8 mouse cellular contexts compared by ENCODE assay signal in genomic region chr2:144086183-144086847, GRCm38 (mm10). TPM values are rescaled to one million over a fixed set of nuclear protein-coding genes. Genes with fewer than 3 reads are reported as not detected.
DNase-seq lines count a peak whose midpoint lies in the region; ATAC-seq lines count a peak whose summit lies in the region.

No protein-coding gene starts in this region.

- 0 out of 2 replicates have a peak, but pooled peaks cover 3% of the 10 kb centered on the region for H3K27me3 ChIP-seq in forebrain, embryonic 10.5 days (ENCODE audit: poor library complexity, severe bottlenecking)
- no peaks in the 10 kb centered on the region for H3K27me3 ChIP-seq in forebrain, embryonic 13.5 days
- no peaks in the 10 kb centered on the region for H3K27me3 ChIP-seq in embryonic facial prominence, embryonic 12.5 days
- no peaks in the 10 kb centered on the region; the same call in 1 of the 2 replicates for H3K27me3 ChIP-seq in hindbrain, embryonic 13.5 days
- H3K27me3 ChIP-seq in limb, embryonic 15.5 days = no peaks in the 10 kb centered on the region
- H3K27me3 ChIP-seq in stomach, embryonic 15.5 days (replicated peaks) = no peaks in the 10 kb centered on the region

- no peak for ATAC-seq in forebrain, embryonic 13.5 days
- ATAC-seq in embryonic facial prominence, embryonic 12.5 days (ENCODE audit: insufficient number of reproducible peaks, insufficient read depth, low FRiP score, low TSS enrichment) = no peak
- no peak for ATAC-seq in hindbrain, embryonic 13.5 days (ENCODE audit: low FRiP score)
- ATAC-seq in limb, embryonic 15.5 days (ENCODE audit: insufficient number of reproducible peaks, low FRiP score, low TSS enrichment, low read depth) = peak; percentile 49; the same call in 1 of the 2 replicates
- peak; percentile 81 for ATAC-seq in stomach, embryonic 15.5 days (ENCODE audit: insufficient read depth, low FRiP score, low read depth)
- ATAC-seq in CD4-positive, CD25-positive, alpha-beta regulatory T cell, adult 4 months = no peak

- peaks cover 22% of the 10 kb centered on the region for H3K4me1 ChIP-seq in forebrain, embryonic 10.5 days
- H3K4me1 ChIP-seq in forebrain, embryonic 13.5 days = 0 out of 2 replicates have a peak, but pooled peaks cover 12% of the 10 kb centered on the region
- peaks cover 16% of the 10 kb centered on the region for H3K4me1 ChIP-seq in embryonic facial prominence, embryonic 12.5 days
- H3K4me1 ChIP-seq in hindbrain, embryonic 13.5 days (replicated peaks) = peaks cover 13% of the 10 kb centered on the region
- peaks cover 27% of the 10 kb centered on the region for H3K4me1 ChIP-seq in limb, embryonic 15.5 days
- peaks cover 9% of the 10 kb centered on the region for H3K4me1 ChIP-seq in stomach, embryonic 15.5 days

- 29% methylated on average over 18 of the region's 18 CpGs for WGBS in forebrain, embryonic 10.5 days
- WGBS in forebrain, embryonic 13.5 days = 32% methylated on average over 18 of the region's 18 CpGs
- 24% methylated on average over 18 of the region's 18 CpGs for WGBS in embryonic facial prominence, embryonic 12.5 days
- 33% methylated on average over 18 of the region's 18 CpGs for WGBS in hindbrain, embryonic 13.5 days
- WGBS in limb, embryonic 15.5 days = 28% methylated on average over 18 of the region's 18 CpGs
- WGBS in stomach, embryonic 15.5 days = 26% methylated on average over 18 of the region's 18 CpGs

- DNase-seq in forebrain, embryonic 10.5 days (ENCODE audit: extremely low spot score, low spot score) = no peak
- no peak for DNase-seq in thymus, postnatal 25 days

- H3K27ac ChIP-seq in forebrain, embryonic 10.5 days = peak overlapping the region; percentile 82
- H3K27ac ChIP-seq in forebrain, embryonic 13.5 days = no peak overlapping the region
- H3K27ac ChIP-seq in embryonic facial prominence, embryonic 12.5 days = peak overlapping the region; percentile 37; the same call in 1 of the 2 replicates
- 0 out of 2 replicates have a peak overlapping the region, but pooled peaks have one; percentile 23 for H3K27ac ChIP-seq in hindbrain, embryonic 13.5 days
- peak overlapping the region; percentile 59 for H3K27ac ChIP-seq in limb, embryonic 15.5 days
- H3K27ac ChIP-seq in stomach, embryonic 15.5 days = peak overlapping the region; percentile 82

- H3K4me3 ChIP-seq in forebrain, embryonic 10.5 days = no peak overlapping the region
- H3K4me3 ChIP-seq in forebrain, embryonic 13.5 days = no peak overlapping the region
- no peak overlapping the region for H3K4me3 ChIP-seq in embryonic facial prominence, embryonic 12.5 days
- no peak overlapping the region for H3K4me3 ChIP-seq in hindbrain, embryonic 13.5 days
- H3K4me3 ChIP-seq in limb, embryonic 15.5 days = no peak overlapping the region
- no peak overlapping the region for H3K4me3 ChIP-seq in stomach, embryonic 15.5 days (replicated peaks)

- no peaks in the 10 kb centered on the region for H3K9me3 ChIP-seq in forebrain, embryonic 10.5 days
- no peaks in the 10 kb centered on the region for H3K9me3 ChIP-seq in forebrain, embryonic 13.5 days (replicated peaks)
- no peaks in the 10 kb centered on the region for H3K9me3 ChIP-seq in embryonic facial prominence, embryonic 12.5 days
- H3K9me3 ChIP-seq in hindbrain, embryonic 13.5 days = no peaks in the 10 kb centered on the region
- H3K9me3 ChIP-seq in limb, embryonic 15.5 days = no peaks in the 10 kb centered on the region
- H3K9me3 ChIP-seq in stomach, embryonic 15.5 days = no peaks in the 10 kb centered on the region

- no peaks in the 10 kb centered on the region for H3K36me3 ChIP-seq in forebrain, embryonic 10.5 days (replicated peaks)
- H3K36me3 ChIP-seq in forebrain, embryonic 13.5 days (ENCODE audit: poor library complexity, severe bottlenecking) = no peaks in the 10 kb centered on the region
- H3K36me3 ChIP-seq in embryonic facial prominence, embryonic 12.5 days = no peaks in the 10 kb centered on the region
- no peaks in the 10 kb centered on the region for H3K36me3 ChIP-seq in hindbrain, embryonic 13.5 days
- H3K36me3 ChIP-seq in limb, embryonic 15.5 days = no peaks in the 10 kb centered on the region
- H3K36me3 ChIP-seq in stomach, embryonic 15.5 days = no peaks in the 10 kb centered on the region

- no peak overlapping the region for H3K9ac ChIP-seq in forebrain, embryonic 13.5 days
- no peak overlapping the region for H3K9ac ChIP-seq in embryonic facial prominence, embryonic 12.5 days
- H3K9ac ChIP-seq in hindbrain, embryonic 13.5 days = 0 out of 2 replicates have a peak overlapping the region, but pooled peaks have one; percentile 29
- H3K9ac ChIP-seq in limb, embryonic 15.5 days = no peak overlapping the region
- H3K9ac ChIP-seq in stomach, embryonic 15.5 days = no peak overlapping the region

- no peak overlapping the region for H3K4me2 ChIP-seq in forebrain, embryonic 13.5 days
- H3K4me2 ChIP-seq in embryonic facial prominence, embryonic 12.5 days (replicated peaks) = no peak overlapping the region
- H3K4me2 ChIP-seq in hindbrain, embryonic 13.5 days = no peak overlapping the region
- no peak overlapping the region for H3K4me2 ChIP-seq in limb, embryonic 15.5 days
- H3K4me2 ChIP-seq in stomach, embryonic 15.5 days = peak overlapping the region; percentile 21; the same call in 1 of the 2 replicates

RNA-seq across cellular contexts. Expression of gene Banf2, which starts 53.5 kb away (rescaled TPM):
- not detected in 2 replicates for polyA plus RNA-seq in forebrain, embryonic 10.5 days (2016; fragmentation: Nextera tagmentation; extraction: Ambion mirVana)
- not detected in 2 replicates for polyA plus RNA-seq in forebrain, embryonic 13.5 days (2015; fragmentation: Nextera tagmentation; extraction: Ambion mirVana)
- polyA plus RNA-seq in embryonic facial prominence, embryonic 12.5 days (2016; fragmentation: Nextera tagmentation; extraction: Ambion mirVana) = not detected in 2 replicates
- polyA plus RNA-seq in hindbrain, embryonic 13.5 days (2015; fragmentation: Nextera tagmentation; extraction: Ambion mirVana) = not detected in 2 replicates
- not detected in 2 replicates for polyA plus RNA-seq in limb, embryonic 15.5 days (2015; fragmentation: Nextera tagmentation; extraction: Ambion mirVana)
- 0.33 and 0.59 TPM in 2 replicates for polyA plus RNA-seq in stomach, embryonic 15.5 days (2015; fragmentation: Nextera tagmentation; extraction: Ambion mirVana)
- polyA plus RNA-seq in CD4-positive, CD25-positive, alpha-beta regulatory T cell, adult 4 months (2017; shearing (Covaris generic)) = not detected

Comparison
In these comparisons a context has a peak if more than half of its experiments do, and no peak if none do; other contexts are left out.
1. ATAC-seq: peak in limb, embryonic 15.5 days (single experiment) and stomach, embryonic 15.5 days (single experiment); none in forebrain, embryonic 13.5 days (single experiment), embryonic facial prominence, embryonic 12.5 days (single experiment), hindbrain, embryonic 13.5 days (single experiment) and CD4-positive, CD25-positive, alpha-beta regulatory T cell, adult 4 months (single experiment).